Mouse (Mus musculus): ENCODE results near the gene Stk32b. TPM values are rescaled to one million over a fixed set of nuclear protein-coding genes. Genes with fewer than 3 reads are reported as not detected.

Stk32b gene
- polyA plus RNA-seq, 1 experiment, result 13.7 TPM

GRCm38 (mm10) chr5:37642486-37642885, 74.5 kb downstream of the Stk32b start:
- Histone ChIP-seq H3K4me3 (ENCODE audit: insufficient read depth, low read depth, low read length) (no peak overlapping the region), H3K36me3 (ENCODE audit: control insufficient read depth, insufficient read depth, low read length) (no peaks in the 10 kb centered on the region), H3K27ac (ENCODE audit: insufficient read depth, low read depth, low read length) (no peak overlapping the region), H3K27me3 (replicated peaks; ENCODE audit: control insufficient read depth, insufficient read depth, low read length) (no peaks in the 10 kb centered on the region), H3K4me1 (ENCODE audit: control insufficient read depth, insufficient read depth, low read length) (no peaks in the 10 kb centered on the region)
- TF ChIP-seq POLR2A (IDR thresholded peaks at IDR 0.05; ENCODE audit: low read depth, low read length) (no peak), CTCF (conservative IDR thresholded peaks at IDR 0.05; ENCODE audit: insufficient read depth, insufficient read length, low read depth, low read length) (no peak)
- WGBS, result 72% methylated on average over 7 of the region's 7 CpGs
- DNase-seq, result peak; percentile 7

GRCm38 (mm10) chr5:37634791-37635190, 82.2 kb downstream of the Stk32b start:
- no peaks in the 10 kb centered on the region; the same call in 1 of the 2 replicates for H3K27me3 ChIP-seq (replicated peaks; ENCODE audit: control insufficient read depth, insufficient read depth, low read length)
- H3K4me1 ChIP-seq (ENCODE audit: control insufficient read depth, insufficient read depth, low read length), result no peaks in the 10 kb centered on the region
- H3K27ac ChIP-seq (ENCODE audit: insufficient read depth, low read depth, low read length), result no peak overlapping the region
- DNase-seq, result no peak
- no peak overlapping the region for H3K4me3 ChIP-seq (ENCODE audit: insufficient read depth, low read depth, low read length)
- 92% methylated on average over 2 of the region's 2 CpGs for WGBS
- no peak for TF ChIP-seq POLR2A (IDR thresholded peaks at IDR 0.05; ENCODE audit: low read depth, low read length)
- TF ChIP-seq CTCF (conservative IDR thresholded peaks at IDR 0.05; ENCODE audit: insufficient read depth, insufficient read length, low read depth, low read length), result no peak
- no peaks in the 10 kb centered on the region for H3K36me3 ChIP-seq (ENCODE audit: control insufficient read depth, insufficient read depth, low read length)

- no peak for DNase-seq
- Histone ChIP-seq H3K27me3 (replicated peaks; ENCODE audit: control insufficient read depth, insufficient read depth, low read length) (no peaks in the 10 kb centered on the region; the same call in 1 of the 2 replicates), H3K27ac (ENCODE audit: insufficient read depth, low read depth, low read length) (no peak overlapping the region), H3K4me3 (ENCODE audit: insufficient read depth, low read depth, low read length) (no peak overlapping the region), H3K4me1 (ENCODE audit: control insufficient read depth, insufficient read depth, low read length) (no peaks in the 10 kb centered on the region), H3K36me3 (ENCODE audit: control insufficient read depth, insufficient read depth, low read length) (no peaks in the 10 kb centered on the region)
- WGBS, result 93% methylated on average over 8 of the region's 8 CpGs
- no peak for TF ChIP-seq POLR2A (IDR thresholded peaks at IDR 0.05; ENCODE audit: low read depth, low read length)
- no peak for TF ChIP-seq CTCF (conservative IDR thresholded peaks at IDR 0.05; ENCODE audit: insufficient read depth, insufficient read length, low read depth, low read length)
Observed at GRCm38 (mm10) chr5:37627437-37628163, 89.4 kb downstream of the Stk32b start.

GRCm38 (mm10) chr5:37611874-37612273, 105.1 kb downstream of the Stk32b start:
- no peak for TF ChIP-seq CTCF (conservative IDR thresholded peaks at IDR 0.05; ENCODE audit: insufficient read depth, insufficient read length, low read depth, low read length)
- no peak for TF ChIP-seq POLR2A (IDR thresholded peaks at IDR 0.05; ENCODE audit: low read depth, low read length)
- WGBS, result 92% methylated on average over 1 of the region's 1 CpGs
- Histone ChIP-seq H3K4me3 (ENCODE audit: insufficient read depth, low read depth, low read length) (no peak overlapping the region), H3K27ac (ENCODE audit: insufficient read depth, low read depth, low read length) (no peak overlapping the region), H3K4me1 (ENCODE audit: control insufficient read depth, insufficient read depth, low read length) (no peaks in the 10 kb centered on the region), H3K36me3 (ENCODE audit: control insufficient read depth, insufficient read depth, low read length) (no peaks in the 10 kb centered on the region), H3K27me3 (replicated peaks; ENCODE audit: control insufficient read depth, insufficient read depth, low read length) (no peaks in the 10 kb centered on the region)
- no peak for DNase-seq

- no peak for DNase-seq
Observed at GRCm38 (mm10) chr5:37599566-37599965, 117.4 kb downstream of the Stk32b start.

GRCm38 (mm10) chr5:37598271-37598670, 118.7 kb downstream of the Stk32b start:
- TF ChIP-seq POLR2A (IDR thresholded peaks at IDR 0.05; ENCODE audit: low read depth, low read length), result no peak
- no peak for TF ChIP-seq CTCF (conservative IDR thresholded peaks at IDR 0.05; ENCODE audit: insufficient read depth, insufficient read length, low read depth, low read length)
- Histone ChIP-seq H3K27me3 (replicated peaks; ENCODE audit: control insufficient read depth, insufficient read depth, low read length) (no peaks in the 10 kb centered on the region), H3K4me1 (ENCODE audit: control insufficient read depth, insufficient read depth, low read length) (no peaks in the 10 kb centered on the region), H3K4me3 (ENCODE audit: insufficient read depth, low read depth, low read length) (no peak overlapping the region), H3K36me3 (ENCODE audit: control insufficient read depth, insufficient read depth, low read length) (no peaks in the 10 kb centered on the region), H3K27ac (ENCODE audit: insufficient read depth, low read depth, low read length) (no peak overlapping the region)
- 85% methylated on average over 4 of the region's 4 CpGs for WGBS
- no peak for DNase-seq

More at GRCm38 (mm10) chr5:37599566-37599965, 117.4 kb downstream of the Stk32b start:
- H3K36me3 ChIP-seq (ENCODE audit: control insufficient read depth, insufficient read depth, low read length), result no peaks in the 10 kb centered on the region
- WGBS, result 87% methylated on average over 1 of the region's 1 CpGs
- H3K27ac ChIP-seq (ENCODE audit: insufficient read depth, low read depth, low read length), result no peak overlapping the region
- H3K4me3 ChIP-seq (ENCODE audit: insufficient read depth, low read depth, low read length), result no peak overlapping the region
- TF ChIP-seq POLR2A (IDR thresholded peaks at IDR 0.05; ENCODE audit: low read depth, low read length), result no peak
- TF ChIP-seq CTCF (conservative IDR thresholded peaks at IDR 0.05; ENCODE audit: insufficient read depth, insufficient read length, low read depth, low read length), result no peak
- no peaks in the 10 kb centered on the region for H3K27me3 ChIP-seq (replicated peaks; ENCODE audit: control insufficient read depth, insufficient read depth, low read length)
- H3K4me1 ChIP-seq (ENCODE audit: control insufficient read depth, insufficient read depth, low read length), result no peaks in the 10 kb centered on the region

GRCm38 (mm10) chr5:37592411-37592810, 124.6 kb downstream of the Stk32b start:
- WGBS, result 77% methylated on average over 5 of the region's 5 CpGs
- no peak for DNase-seq
- H3K27ac ChIP-seq (ENCODE audit: insufficient read depth, low read depth, low read length), result no peak overlapping the region
- H3K4me1 ChIP-seq (ENCODE audit: control insufficient read depth, insufficient read depth, low read length), result peaks cover 3% of the 10 kb centered on the region; the same call in 1 of the 2 replicates
- H3K4me3 ChIP-seq (ENCODE audit: insufficient read depth, low read depth, low read length), result no peak overlapping the region
- no peaks in the 10 kb centered on the region for H3K36me3 ChIP-seq (ENCODE audit: control insufficient read depth, insufficient read depth, low read length)
- no peaks in the 10 kb centered on the region for H3K27me3 ChIP-seq (replicated peaks; ENCODE audit: control insufficient read depth, insufficient read depth, low read length)
- TF ChIP-seq CTCF (conservative IDR thresholded peaks at IDR 0.05; ENCODE audit: insufficient read depth, insufficient read length, low read depth, low read length) (no peak), POLR2A (IDR thresholded peaks at IDR 0.05; ENCODE audit: low read depth, low read length) (no peak)
